Mouse (Mus musculus) heart, embryonic 13.5 days (tissue): ENCODE measurements at regions not wholly inside any gene's neighbourhood (a gene's known extent, or its start where the extent isn't known, plus 50 kb on each side); places are given as distances from the start of the nearest gene placed in this dataset.

Source experiments
- ATAC-seq: fragments of 200-750 bp; cut with Nextera tagmentation; 2 replicates; pipeline ENCODE4 v1.8.0; 2017; ENCODE audit warnings: moderate TSS enrichment; ENCODE audit not compliant: insufficient number of reproducible peaks, low FRiP score, low TSS enrichment; ENCODE audit errors: extremely low read depth
- H3K27ac ChIP-seq: fragments of 300-500 bp; sonication (generic); replicated peaks from 2 replicates; pipeline ENCODE4 v1.5.1; 2015; ENCODE audit warnings: moderate library complexity, mild to moderate bottlenecking, inconsistent platforms
- H3K27me3 ChIP-seq: fragments of 300-500 bp; sonication (generic); replicated peaks from 2 replicates; pipeline ENCODE4 v1.6.1; 2015; ENCODE audit warnings: mild to moderate bottlenecking, inconsistent platforms
- H3K36me3 ChIP-seq: fragments of 300-500 bp; sonication (generic); 2 replicates; pipeline ENCODE4 v1.6.1; 2015; ENCODE audit warnings: mild to moderate bottlenecking, inconsistent platforms
- H3K4me1 ChIP-seq: fragments of 300-500 bp; sonication (generic); 2 replicates; pipeline ENCODE4 v1.6.1; 2015; ENCODE audit warnings: inconsistent platforms
- H3K4me2 ChIP-seq: fragments of 300-500 bp; sonication (generic); 2 replicates; pipeline ENCODE4 v1.6.1; 2015; ENCODE audit warnings: inconsistent platforms, mild to moderate bottlenecking, moderate library complexity
- H3K4me3 ChIP-seq: fragments of 300-500 bp; sonication (generic); 2 replicates; pipeline ENCODE4 v1.5.1; 2015; ENCODE audit warnings: moderate library complexity, mild to moderate bottlenecking, inconsistent platforms
- H3K9ac ChIP-seq: fragments of 300-500 bp; sonication (generic); 2 replicates; pipeline ENCODE4 v1.6.1; 2015; ENCODE audit warnings: inconsistent platforms, mild to moderate bottlenecking, moderate library complexity
- H3K9me3 ChIP-seq: fragments of 300-500 bp; sonication (generic); 2 replicates; pipeline ENCODE4 v1.6.1; 2016; ENCODE audit warnings: inconsistent platforms
- WGBS: fragments of 180-500 bp; shearing (Covaris S2); methylation state at CpG from one replicate; pipeline ENCODE4 v1.1.7; 2015; ENCODE audit warnings: mixed read lengths; 5-methylcytosine and 5-hydroxymethylcytosine counted together

DNA sequence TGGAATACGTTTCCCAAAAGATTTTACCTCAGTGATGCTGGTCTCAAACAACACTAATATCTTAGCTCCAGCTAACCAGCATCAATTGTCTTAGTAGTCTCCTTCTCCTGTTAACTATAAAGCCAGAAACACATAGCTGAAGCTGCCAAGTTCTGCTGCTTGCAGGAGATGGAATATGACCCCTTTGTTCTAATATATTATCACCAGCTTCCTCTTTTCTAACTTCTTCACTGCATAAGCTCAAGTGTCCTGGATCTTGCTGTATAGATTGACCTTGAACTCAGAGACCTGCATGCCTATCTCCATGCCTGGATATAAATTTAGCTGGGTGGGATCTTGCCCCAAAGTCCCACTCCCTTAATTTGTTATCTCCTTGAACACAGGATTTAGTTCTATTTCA is 94.8 kb downstream of the Rbm46 start:
- Histone ChIP-seq H3K27me3 (no peaks in the 10 kb centered on the region), H3K36me3 (no peaks in the 10 kb centered on the region), H3K4me3 (no peak overlapping the region), H3K4me2 (no peak overlapping the region), H3K9ac (no peak overlapping the region), H3K27ac (no peak overlapping the region), H3K4me1 (no peaks in the 10 kb centered on the region), H3K9me3 (no peaks in the 10 kb centered on the region)
- no peak for ATAC-seq
- WGBS = 83% methylated on average over 1 of the region's 1 CpGs

DNA sequence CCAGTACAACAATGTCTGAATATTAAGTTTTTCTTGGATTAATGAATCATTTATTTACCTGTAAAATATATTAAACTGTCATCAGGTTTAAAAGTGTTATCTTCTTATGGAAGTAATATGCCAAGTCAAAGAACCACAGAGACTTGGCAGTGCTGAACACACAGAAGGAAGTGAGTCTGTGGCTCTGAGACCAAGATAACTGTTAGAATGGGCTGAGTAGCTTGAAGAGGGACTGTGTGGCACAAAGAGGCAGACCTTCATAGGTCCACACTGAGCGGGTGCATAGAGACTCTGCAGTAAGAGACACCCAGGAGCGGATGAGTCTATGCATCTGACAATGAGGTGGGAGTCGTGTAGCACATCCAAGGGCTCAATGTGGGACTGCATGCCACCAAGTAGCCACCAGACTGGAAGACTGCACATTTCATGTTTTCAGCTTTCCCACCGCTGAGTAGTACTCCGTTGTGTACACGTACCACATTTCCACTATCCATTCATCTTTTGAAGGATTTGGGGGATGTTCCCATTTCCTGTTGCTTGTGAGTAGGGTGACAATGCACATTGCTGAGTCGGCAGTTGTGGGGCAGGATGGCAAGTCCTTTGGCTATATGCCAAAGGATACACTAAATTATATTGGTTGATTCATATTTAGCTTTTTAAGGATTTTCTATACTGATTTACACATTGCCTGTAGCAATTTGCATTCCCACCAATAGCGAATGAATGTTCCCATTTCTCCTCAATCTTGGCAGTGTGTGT is 105.6 kb downstream of the Rbm46 start:
- H3K4me1 ChIP-seq = no peaks in the 10 kb centered on the region
- WGBS = 85% methylated on average over 8 of the region's 8 CpGs
- no peak overlapping the region for H3K27ac ChIP-seq
- H3K9me3 ChIP-seq = no peaks in the 10 kb centered on the region
- H3K4me2 ChIP-seq = no peak overlapping the region
- no peak for ATAC-seq
- no peak overlapping the region for H3K9ac ChIP-seq
- no peak overlapping the region for H3K4me3 ChIP-seq
- no peaks in the 10 kb centered on the region for H3K27me3 ChIP-seq
- H3K36me3 ChIP-seq = no peaks in the 10 kb centered on the region

DNA sequence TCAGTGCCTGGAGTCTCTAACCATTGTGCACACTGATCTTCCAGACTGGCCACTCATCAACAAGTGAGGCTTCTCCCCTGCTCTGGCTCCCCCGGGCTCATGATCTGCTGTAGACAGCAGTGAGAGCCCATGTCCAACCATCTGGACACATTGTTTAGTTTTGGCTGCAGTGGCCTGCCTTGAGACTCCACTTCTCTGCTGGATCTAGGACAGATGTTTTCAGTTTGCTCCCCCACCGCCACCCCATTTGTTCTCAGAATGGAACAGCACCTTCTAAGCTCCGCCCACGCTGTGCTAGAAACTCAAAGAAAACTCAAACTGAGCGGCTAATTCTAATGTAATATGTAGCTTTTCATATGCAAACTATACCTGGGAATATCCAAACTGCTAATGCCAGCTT is 108.8 kb downstream of the Rbm46 start:
- 49% methylated on average over 5 of the region's 5 CpGs for WGBS
- Histone ChIP-seq H3K4me2 (no peak overlapping the region), H3K9ac (no peak overlapping the region), H3K9me3 (no peaks in the 10 kb centered on the region), H3K27me3 (no peaks in the 10 kb centered on the region), H3K4me1 (no peaks in the 10 kb centered on the region), H3K4me3 (no peak overlapping the region), H3K36me3 (no peaks in the 10 kb centered on the region), H3K27ac (no peak overlapping the region)
- no peak for ATAC-seq

DNA sequence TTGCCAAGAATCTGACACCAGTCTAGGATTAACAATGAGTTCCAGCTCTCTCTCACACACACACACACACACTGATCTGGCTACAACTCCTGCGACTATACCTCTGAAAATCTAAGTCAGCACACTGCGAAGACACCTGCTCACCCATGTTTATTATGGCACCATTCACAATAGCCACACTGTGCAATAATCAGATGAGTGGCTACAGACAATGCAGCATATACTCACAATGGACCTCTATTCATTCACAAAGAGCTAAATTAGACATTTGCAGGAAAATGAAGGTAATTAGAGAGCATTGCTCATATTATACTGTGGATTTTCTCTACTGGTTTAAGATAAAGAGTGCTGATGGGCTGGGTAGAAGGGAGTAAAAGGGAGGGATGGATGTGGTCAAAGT is 116.3 kb downstream of the Rbm46 start:
- no peak overlapping the region for H3K27ac ChIP-seq
- H3K36me3 ChIP-seq = no peaks in the 10 kb centered on the region
- ATAC-seq = no peak
- H3K4me2 ChIP-seq = no peak overlapping the region
- H3K27me3 ChIP-seq = no peaks in the 10 kb centered on the region
- no peak overlapping the region for H3K9ac ChIP-seq
- 67% methylated on average over 2 of the region's 2 CpGs for WGBS
- no peaks in the 10 kb centered on the region for H3K4me1 ChIP-seq
- no peaks in the 10 kb centered on the region for H3K9me3 ChIP-seq
- no peak overlapping the region for H3K4me3 ChIP-seq

DNA sequence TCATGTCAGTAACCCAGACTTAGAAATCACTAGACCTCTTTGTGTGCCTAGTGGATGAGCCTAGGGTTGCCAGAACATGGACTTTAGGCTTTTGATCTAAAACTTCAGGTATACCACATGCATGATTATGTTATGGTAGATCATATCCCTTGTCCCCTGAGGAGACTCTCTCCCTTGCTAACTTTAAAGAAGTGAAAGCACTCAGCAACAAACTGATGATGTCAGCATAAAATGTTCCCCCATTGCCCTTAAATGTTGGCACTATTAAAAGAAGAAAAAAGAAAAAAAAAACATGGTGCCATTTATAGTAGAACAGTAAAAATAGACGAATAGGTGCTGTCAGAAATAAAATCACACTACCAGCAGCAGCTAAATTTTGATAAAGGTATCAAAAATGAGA is 117.3 kb downstream of the Rbm46 start:
- WGBS = 55% methylated on average over 1 of the region's 1 CpGs
- ATAC-seq = no peak
- Histone ChIP-seq H3K4me1 (no peaks in the 10 kb centered on the region), H3K4me2 (no peak overlapping the region), H3K27ac (no peak overlapping the region), H3K9ac (no peak overlapping the region), H3K36me3 (no peaks in the 10 kb centered on the region), H3K9me3 (no peaks in the 10 kb centered on the region), H3K27me3 (no peaks in the 10 kb centered on the region), H3K4me3 (no peak overlapping the region)

DNA sequence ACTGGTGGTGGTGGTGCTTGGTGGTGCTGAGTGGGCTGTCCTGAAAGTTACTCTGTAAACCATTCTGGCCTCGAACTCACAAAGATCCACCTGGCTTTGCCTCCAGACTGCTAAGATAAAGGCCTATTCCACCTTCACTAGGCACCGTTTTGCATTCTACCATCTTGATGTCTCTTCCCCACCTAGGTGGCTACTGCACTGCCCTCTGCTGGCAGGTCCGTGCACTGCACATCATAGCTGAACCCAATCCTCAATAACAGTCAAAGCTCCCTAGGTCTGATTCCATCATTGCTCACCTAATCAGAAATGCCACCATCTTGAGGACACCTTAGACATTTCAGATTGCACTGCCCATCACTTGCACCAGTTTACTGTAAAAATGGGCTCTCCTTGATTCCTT is 150.7 kb downstream of the Rbm46 start:
- Histone ChIP-seq H3K27ac (no peak overlapping the region), H3K9ac (no peak overlapping the region), H3K4me1 (no peaks in the 10 kb centered on the region), H3K36me3 (no peaks in the 10 kb centered on the region), H3K4me3 (no peak overlapping the region), H3K27me3 (no peaks in the 10 kb centered on the region), H3K9me3 (no peaks in the 10 kb centered on the region), H3K4me2 (no peak overlapping the region)
- ATAC-seq = no peak
- 18% methylated on average over 3 of the region's 3 CpGs for WGBS

DNA sequence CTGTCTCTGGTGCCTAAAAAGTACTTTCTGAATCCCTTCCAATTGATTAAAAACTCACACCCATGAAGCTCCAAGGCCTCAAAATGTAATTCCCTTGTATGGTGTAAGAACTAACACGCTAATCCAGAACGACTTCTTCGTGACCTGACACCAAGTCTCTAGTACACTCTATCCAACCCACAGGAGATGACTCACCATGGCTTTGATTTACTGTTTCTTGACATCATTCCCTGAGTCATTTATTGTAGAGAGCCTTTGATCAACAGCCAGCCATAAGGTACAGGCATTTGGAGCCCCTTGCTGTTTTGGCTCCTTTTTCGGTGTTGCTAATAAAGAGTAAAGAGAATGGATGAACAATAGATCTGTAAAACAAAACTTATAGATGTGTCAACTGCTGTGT is 159.7 kb upstream of the Npy2r start:
- no peaks in the 10 kb centered on the region for H3K36me3 ChIP-seq
- H3K9me3 ChIP-seq = no peaks in the 10 kb centered on the region
- no peak for ATAC-seq
- H3K27ac ChIP-seq = no peak overlapping the region
- H3K4me1 ChIP-seq = no peaks in the 10 kb centered on the region
- H3K27me3 ChIP-seq = no peaks in the 10 kb centered on the region
- 86% methylated on average over 4 of the region's 4 CpGs for WGBS
- no peak overlapping the region for H3K4me3 ChIP-seq
- H3K4me2 ChIP-seq = no peak overlapping the region
- H3K9ac ChIP-seq = no peak overlapping the region

DNA sequence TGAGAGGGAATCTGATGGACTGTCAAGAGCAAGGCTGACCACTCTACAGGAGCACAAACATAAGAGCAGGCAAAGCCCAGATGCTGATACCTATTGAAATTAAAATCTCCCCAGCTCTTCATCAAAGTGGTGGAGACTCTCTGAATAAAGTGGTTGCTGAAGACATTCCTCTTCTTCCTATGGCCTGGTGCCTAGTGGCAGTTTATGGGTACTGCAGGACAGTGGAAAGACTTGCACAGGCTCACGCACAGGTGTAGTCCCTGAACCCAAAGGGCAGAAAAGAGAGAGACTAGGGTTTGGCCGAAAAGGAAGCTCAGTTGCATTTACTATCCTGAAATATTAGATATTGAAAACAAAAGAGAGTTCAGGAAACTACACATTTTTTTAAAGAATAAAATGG is 144.2 kb upstream of the Npy2r start:
- no peak for ATAC-seq
- H3K9ac ChIP-seq = no peak overlapping the region
- H3K27me3 ChIP-seq = no peaks in the 10 kb centered on the region

DNA sequence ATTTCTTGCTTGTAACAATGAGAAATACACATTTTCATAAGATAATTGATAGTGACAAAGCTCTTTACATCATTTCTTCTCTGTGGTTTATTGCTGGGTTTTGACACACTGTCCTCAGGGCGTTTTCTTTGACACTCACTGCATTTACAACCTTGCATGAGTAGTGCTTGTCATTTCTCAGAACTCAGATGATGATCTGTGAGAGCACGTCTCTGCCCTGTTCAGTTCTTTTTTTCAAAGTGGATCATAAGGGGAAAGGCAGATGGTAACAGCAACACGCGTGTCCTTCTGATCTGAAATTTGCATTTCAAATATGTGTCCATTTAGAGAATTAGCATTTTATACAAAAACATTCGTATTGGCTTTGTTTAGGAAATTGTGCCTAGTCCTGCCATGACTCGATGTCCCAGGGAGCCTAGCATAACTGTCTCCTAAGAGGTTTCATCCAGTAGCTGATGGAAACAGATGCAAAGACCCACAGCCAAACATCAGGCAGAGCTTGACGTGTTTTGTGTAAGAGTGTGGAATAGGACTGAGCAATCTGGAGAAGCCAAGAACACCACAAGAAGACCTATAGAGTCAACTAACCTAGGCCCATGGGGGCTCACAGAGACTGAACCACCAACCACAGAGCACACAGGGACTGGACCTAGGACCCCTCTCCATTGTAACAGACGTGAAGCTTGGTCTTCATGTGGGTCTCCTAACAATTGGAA is 108.4 kb upstream of the Npy2r start:
- Histone ChIP-seq H3K36me3 (no peaks in the 10 kb centered on the region), H3K4me1 (no peaks in the 10 kb centered on the region), H3K4me2 (no peak overlapping the region), H3K4me3 (no peak overlapping the region), H3K9ac (no peak overlapping the region), H3K9me3 (no peaks in the 10 kb centered on the region), H3K27ac (no peak overlapping the region), H3K27me3 (no peaks in the 10 kb centered on the region)
- ATAC-seq = no peak
- 71% methylated on average over 8 of the region's 8 CpGs for WGBS

More for the DNA sequence above, 144.2 kb upstream of the Npy2r start:
- no peaks in the 10 kb centered on the region for H3K4me1 ChIP-seq
- 74% methylated on average over 2 of the region's 2 CpGs for WGBS
- no peak overlapping the region for H3K4me2 ChIP-seq
- no peak overlapping the region for H3K4me3 ChIP-seq
- no peak overlapping the region for H3K27ac ChIP-seq
- no peaks in the 10 kb centered on the region for H3K36me3 ChIP-seq
- peaks cover 6% of the 10 kb centered on the region; the same call in 1 of the 2 replicates for H3K9me3 ChIP-seq

DNA sequence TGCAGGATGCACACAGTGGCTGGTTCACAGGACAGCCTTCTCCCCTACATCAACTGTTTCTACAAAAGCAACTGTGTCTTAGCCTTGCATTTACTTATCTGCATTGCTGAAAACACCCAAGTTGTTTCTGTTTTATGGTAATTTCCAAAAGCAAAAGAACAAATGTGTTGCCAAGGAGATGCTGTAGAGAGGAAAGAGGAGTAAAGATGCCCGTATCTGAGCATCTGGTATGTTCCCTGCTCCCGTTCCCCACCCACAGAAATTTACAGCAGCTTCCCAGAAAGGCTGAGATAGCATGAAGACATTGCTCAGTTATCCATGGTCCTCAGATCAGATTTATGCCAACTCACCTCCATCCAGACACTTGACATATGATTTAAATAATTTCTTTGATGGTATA is 104.5 kb upstream of the Npy2r start:
- no peaks in the 10 kb centered on the region for H3K4me1 ChIP-seq
- no peak overlapping the region for H3K4me2 ChIP-seq
- no peak overlapping the region for H3K27ac ChIP-seq
- ATAC-seq = no peak
- WGBS = 65% methylated on average over 2 of the region's 2 CpGs
- H3K36me3 ChIP-seq = no peaks in the 10 kb centered on the region
- no peak overlapping the region for H3K4me3 ChIP-seq
- H3K9me3 ChIP-seq = no peaks in the 10 kb centered on the region
- H3K9ac ChIP-seq = no peak overlapping the region
- H3K27me3 ChIP-seq = no peaks in the 10 kb centered on the region

DNA sequence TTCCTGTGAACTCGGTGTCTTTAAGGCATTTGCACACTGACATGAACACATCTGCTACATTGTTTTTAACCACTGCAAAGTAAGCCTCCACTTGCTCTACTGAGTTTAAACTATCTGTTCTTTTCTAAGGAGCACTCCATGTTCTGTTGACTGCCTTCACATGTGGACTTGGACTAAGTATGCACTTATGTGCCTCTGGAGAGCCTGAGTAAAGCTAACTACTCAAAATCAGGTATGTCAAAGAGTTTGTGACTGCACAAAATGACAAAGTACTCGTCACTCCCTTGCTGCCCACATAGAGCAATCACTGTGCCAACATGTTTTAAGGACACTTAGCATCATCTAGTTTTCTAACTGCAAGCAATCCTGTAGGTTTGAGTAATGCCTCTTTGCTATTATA is 92.2 kb upstream of the Npy2r start:
- H3K4me2 ChIP-seq = no peak overlapping the region
- H3K27me3 ChIP-seq = no peaks in the 10 kb centered on the region
- H3K27ac ChIP-seq = no peak overlapping the region
- no peaks in the 10 kb centered on the region for H3K9me3 ChIP-seq
- WGBS = 62% methylated on average over 2 of the region's 2 CpGs
- H3K4me3 ChIP-seq = no peak overlapping the region
- H3K9ac ChIP-seq = no peak overlapping the region
- ATAC-seq = no peak
- no peaks in the 10 kb centered on the region for H3K36me3 ChIP-seq
- H3K4me1 ChIP-seq = peaks cover 7% of the 10 kb centered on the region

DNA sequence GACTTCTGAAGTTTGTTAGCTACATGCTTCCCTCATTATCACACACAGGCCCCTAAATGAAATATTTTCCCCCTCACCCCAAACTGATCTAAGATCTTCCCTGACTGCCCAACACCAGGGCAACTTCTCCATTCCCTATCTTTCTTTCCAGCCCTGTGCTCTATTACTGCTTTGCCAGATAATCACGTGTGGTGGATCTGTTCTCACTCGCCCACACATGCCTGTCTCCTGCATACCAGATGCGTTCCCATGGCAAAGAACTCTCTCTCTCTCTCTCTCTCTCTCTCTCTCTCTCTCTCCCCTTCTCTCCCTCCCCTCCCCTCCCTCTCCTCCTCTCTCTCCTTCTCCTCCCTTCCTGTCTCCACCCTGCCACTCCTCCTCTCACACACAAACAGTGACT is 88.8 kb upstream of the Npy2r start:
- 9% methylated on average over 3 of the region's 3 CpGs for WGBS

More for the DNA sequence above, 88.8 kb upstream of the Npy2r start:
- Histone ChIP-seq H3K4me2 (no peak overlapping the region), H3K4me3 (no peak overlapping the region), H3K9ac (no peak overlapping the region), H3K9me3 (no peaks in the 10 kb centered on the region), H3K27ac (peak overlapping the region; percentile 42; the same call in 1 of the 2 replicates), H3K27me3 (no peaks in the 10 kb centered on the region), H3K4me1 (peaks cover 7% of the 10 kb centered on the region), H3K36me3 (no peaks in the 10 kb centered on the region)
- no peak for ATAC-seq
